Mouse (Mus musculus): ENCODE data around the gene Sbno2.

DNA sequence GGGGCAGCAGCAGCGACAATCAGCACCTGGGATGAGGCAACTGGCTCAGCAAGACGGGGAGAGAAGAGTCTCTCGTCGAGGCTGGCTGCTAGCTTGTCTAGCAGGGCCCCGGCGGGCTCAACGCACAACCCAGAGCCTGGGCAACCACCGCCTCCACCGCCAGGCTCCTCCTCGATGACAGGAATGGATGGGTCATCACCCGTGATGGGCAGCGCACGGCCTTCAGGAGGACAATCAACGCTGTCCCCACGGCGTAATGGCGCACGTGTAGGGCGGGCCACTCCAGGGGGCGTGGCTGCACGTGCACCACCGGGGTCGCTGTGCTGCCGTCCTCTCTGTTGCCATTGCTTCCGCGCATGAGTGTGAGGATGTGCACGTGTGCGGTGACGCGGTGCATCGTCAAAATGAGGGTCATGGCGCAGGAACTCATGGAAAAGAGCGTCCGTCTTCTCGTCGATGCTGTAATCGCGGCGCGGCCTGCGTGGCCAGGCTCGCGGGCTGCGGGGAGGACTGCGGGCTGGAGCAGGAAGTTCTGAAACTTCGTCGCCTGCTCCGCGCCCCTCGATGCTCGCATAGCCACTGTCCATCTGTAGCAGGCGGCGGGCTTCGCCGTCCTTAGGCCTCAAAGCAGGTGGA is 26.1 kb upstream of the Sbno2 start:
- TF ChIP-seq CTCF (IDR thresholded peaks at IDR 0.05; ENCODE audit: low read depth): peak; percentile 5; the same call in 1 of the 2 replicates
- no peak for TF ChIP-seq EP300 (optimal IDR thresholded peaks at IDR 0.05)

Measured in stomach, postnatal 0 days (tissue).